Mouse (Mus musculus): ENCODE measurements at regions not wholly inside any gene's neighbourhood (a gene's known extent, or its start where the extent isn't known, plus 50 kb on each side); places are given as distances from the start of the nearest gene placed in this dataset.
A peak's percentile ranks its signal among the peaks of the same experiment; 100 is the strongest.

DNA sequence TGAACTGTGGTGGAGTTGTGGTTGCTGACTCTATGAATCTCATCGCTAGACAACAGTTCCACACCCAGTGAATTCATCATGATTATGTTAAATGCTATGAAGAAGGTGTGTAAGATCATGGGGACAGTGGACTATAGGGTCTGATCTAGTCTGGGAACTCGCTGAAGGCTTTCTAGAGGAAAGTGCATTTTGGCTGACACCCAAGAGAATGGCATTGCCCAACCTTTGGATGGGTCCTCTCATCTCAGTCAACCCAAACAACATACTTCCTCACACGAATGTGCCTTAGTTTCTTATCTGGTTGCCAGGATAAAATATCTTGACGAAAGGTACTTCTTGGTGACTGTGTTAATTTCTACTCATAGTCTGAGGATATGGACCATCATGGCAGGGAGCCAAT, 112.9 kb upstream of the Ado start:
- Histone ChIP-seq H3K9me3 (ENCODE audit: control insufficient read depth, low read length) (no peaks in the 10 kb centered on the region), H3K4me2 (replicated peaks) (no peak overlapping the region), H3K27ac (no peak overlapping the region), H3K9ac (no peak overlapping the region), H3K36me3 (replicated peaks; ENCODE audit: control insufficient read depth, insufficient read depth) (no peaks in the 10 kb centered on the region), H3K4me1 (replicated peaks; ENCODE audit: control insufficient read depth, insufficient read depth, low read length) (no peaks in the 10 kb centered on the region), H3K27me3 (ENCODE audit: control insufficient read depth, insufficient read depth, low read length) (no peaks in the 10 kb centered on the region), H3K4me3 (replicated peaks; ENCODE audit: low read length) (no peak overlapping the region)
- WGBS: 86% methylated on average over 4 of the region's 4 CpGs
- DNase-seq (ENCODE audit: low spot score) (no peak), ATAC-seq (ENCODE audit: low FRiP score) (no peak)

DNA sequence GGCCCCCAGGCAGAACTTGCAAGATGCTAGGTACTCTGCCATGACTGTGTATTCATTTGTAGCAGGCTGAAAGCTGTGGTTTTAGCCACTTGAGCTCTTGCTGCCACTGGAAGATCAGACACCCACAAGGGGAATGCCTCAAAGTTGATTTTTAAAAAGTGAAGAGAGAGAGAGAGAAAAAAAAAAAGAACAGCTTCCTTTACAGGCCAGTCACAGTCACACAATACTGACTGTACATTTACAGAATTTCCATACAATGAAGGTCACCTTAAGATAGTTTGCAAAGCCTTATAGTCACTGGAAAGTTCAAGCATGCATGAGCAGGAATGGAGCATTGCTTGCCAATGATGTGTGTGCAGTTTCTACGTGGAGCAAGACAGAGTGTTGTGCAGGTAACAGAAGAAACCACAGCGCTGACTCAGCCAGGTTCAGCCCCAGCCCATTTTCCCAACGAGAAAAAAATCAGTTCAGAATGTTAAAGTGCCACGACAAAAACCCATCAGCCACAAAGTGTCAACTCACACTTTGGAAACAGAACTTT, 109.3 kb upstream of the Ado start:
- no peaks in the 10 kb centered on the region for H3K27me3 ChIP-seq (ENCODE audit: control insufficient read depth, insufficient read depth, low read length)
- no peak overlapping the region for H3K4me3 ChIP-seq (replicated peaks; ENCODE audit: low read length)
- no peak overlapping the region for H3K27ac ChIP-seq
- ATAC-seq (ENCODE audit: low FRiP score): no peak
- H3K4me1 ChIP-seq (replicated peaks; ENCODE audit: control insufficient read depth, insufficient read depth, low read length): no peaks in the 10 kb centered on the region
- no peaks in the 10 kb centered on the region for H3K9me3 ChIP-seq (ENCODE audit: control insufficient read depth, low read length)
- no peak for DNase-seq (ENCODE audit: low spot score)
- no peak overlapping the region for H3K9ac ChIP-seq
- no peaks in the 10 kb centered on the region for H3K36me3 ChIP-seq (replicated peaks; ENCODE audit: control insufficient read depth, insufficient read depth)
- H3K4me2 ChIP-seq (replicated peaks): no peak overlapping the region
- WGBS: 88% methylated on average over 4 of the region's 4 CpGs

DNA sequence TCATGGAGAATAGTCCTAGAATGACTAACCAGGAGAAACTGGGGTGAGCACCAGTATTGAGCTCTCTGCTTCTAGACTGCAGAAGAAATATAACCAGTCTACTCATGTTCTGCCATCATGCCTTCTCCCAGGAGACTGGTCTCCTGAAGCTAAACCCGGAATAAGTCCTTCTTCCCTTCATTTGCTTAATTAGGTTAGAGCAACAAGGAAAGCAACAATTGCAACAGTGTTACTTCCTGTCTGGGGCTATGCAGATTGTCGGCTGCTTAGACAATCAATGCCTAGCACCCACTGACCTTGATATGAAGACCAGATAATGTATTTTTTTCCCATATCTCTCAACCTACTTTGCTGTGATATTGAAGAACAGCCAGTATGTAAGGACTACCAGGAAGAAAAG, 108.5 kb upstream of the Ado start:
- Histone ChIP-seq H3K4me3 (replicated peaks; ENCODE audit: low read length) (no peak overlapping the region), H3K9ac (no peak overlapping the region), H3K36me3 (replicated peaks; ENCODE audit: control insufficient read depth, insufficient read depth) (no peaks in the 10 kb centered on the region), H3K4me2 (replicated peaks) (no peak overlapping the region), H3K27ac (no peak overlapping the region), H3K27me3 (ENCODE audit: control insufficient read depth, insufficient read depth, low read length) (no peaks in the 10 kb centered on the region), H3K4me1 (replicated peaks; ENCODE audit: control insufficient read depth, insufficient read depth, low read length) (no peaks in the 10 kb centered on the region), H3K9me3 (ENCODE audit: control insufficient read depth, low read length) (no peaks in the 10 kb centered on the region)
- ATAC-seq (ENCODE audit: low FRiP score) (no peak), DNase-seq (ENCODE audit: low spot score) (no peak)
- 59% methylated on average over 2 of the region's 2 CpGs for WGBS

DNA sequence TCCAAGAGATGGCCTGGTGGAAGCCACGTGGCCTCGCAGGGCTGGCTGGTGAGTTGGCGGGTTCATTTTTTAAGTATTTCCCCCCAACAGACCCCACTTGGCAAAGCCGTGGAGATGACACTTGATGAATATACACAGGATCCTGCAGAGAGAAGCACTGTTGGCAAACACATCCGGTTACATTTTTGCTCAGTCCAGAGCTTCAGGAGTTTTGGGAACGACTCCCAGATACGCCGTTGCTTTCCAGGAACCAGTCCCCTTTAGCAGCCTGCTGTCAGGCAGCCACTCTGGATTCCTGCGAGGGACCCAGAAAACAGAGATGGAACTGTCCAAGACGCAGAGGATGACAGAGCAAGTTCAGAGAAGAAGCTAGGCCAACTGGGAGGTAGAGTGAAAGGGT, 105.8 kb upstream of the Ado start:
- Histone ChIP-seq H3K27ac (no peak overlapping the region), H3K4me1 (replicated peaks; ENCODE audit: control insufficient read depth, insufficient read depth, low read length) (no peaks in the 10 kb centered on the region), H3K4me3 (replicated peaks; ENCODE audit: low read length) (no peak overlapping the region), H3K9me3 (ENCODE audit: control insufficient read depth, low read length) (no peaks in the 10 kb centered on the region), H3K36me3 (replicated peaks; ENCODE audit: control insufficient read depth, insufficient read depth) (no peaks in the 10 kb centered on the region), H3K4me2 (replicated peaks) (no peak overlapping the region), H3K9ac (no peak overlapping the region), H3K27me3 (ENCODE audit: control insufficient read depth, insufficient read depth, low read length) (no peaks in the 10 kb centered on the region)
- DNase-seq (ENCODE audit: low spot score) (no peak), ATAC-seq (ENCODE audit: low FRiP score) (no peak)
- 82% methylated on average over 10 of the region's 10 CpGs for WGBS

DNA sequence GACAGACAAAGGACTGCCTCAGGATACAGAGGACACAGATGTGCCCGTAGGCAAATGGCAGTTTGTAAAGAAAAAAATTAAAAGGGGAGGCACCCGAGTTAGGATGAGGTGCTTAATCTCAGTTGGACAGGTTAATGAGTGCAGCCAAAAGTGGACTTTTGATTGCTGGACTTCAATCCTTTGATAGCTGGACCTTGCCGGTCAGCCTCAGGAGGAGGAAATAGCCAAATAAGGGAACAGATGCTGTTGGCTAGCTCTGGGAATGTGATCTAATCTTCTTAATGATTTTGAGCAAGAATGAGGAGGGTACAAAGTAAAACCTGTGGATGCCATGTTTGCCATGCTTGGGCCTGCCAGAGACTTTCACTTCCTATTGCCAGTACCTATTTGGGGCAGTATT, 103.5 kb upstream of the Ado start:
- Histone ChIP-seq H3K27me3 (ENCODE audit: control insufficient read depth, insufficient read depth, low read length) (no peaks in the 10 kb centered on the region), H3K27ac (no peak overlapping the region), H3K4me1 (replicated peaks; ENCODE audit: control insufficient read depth, insufficient read depth, low read length) (0 out of 2 replicates have a peak, but pooled peaks cover 6% of the 10 kb centered on the region), H3K9me3 (ENCODE audit: control insufficient read depth, low read length) (no peaks in the 10 kb centered on the region), H3K4me3 (replicated peaks; ENCODE audit: low read length) (no peak overlapping the region), H3K9ac (no peak overlapping the region), H3K36me3 (replicated peaks; ENCODE audit: control insufficient read depth, insufficient read depth) (no peaks in the 10 kb centered on the region), H3K4me2 (replicated peaks) (no peak overlapping the region)
- 84% methylated on average over 3 of the region's 3 CpGs for WGBS
- ATAC-seq (ENCODE audit: low FRiP score) (no peak), DNase-seq (ENCODE audit: low spot score) (no peak)

DNA sequence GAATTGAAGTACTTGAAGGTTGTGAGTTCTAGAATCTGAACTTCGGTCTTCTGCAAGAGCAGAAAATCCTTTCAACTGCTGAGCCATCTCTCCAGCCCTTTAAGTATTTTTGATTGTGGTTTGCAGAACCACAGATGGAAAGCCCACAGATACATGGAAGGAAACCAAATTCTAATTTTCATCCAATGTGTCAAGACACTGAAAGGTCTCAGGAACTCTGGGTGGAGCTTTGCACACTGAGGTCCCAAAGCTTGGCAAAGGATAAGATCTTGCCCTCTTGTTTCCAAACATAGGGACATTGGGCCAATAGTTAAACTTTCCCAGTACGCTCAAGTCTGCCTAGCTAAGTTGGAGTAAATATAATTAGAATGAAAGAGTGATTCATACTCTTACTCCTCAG, 102.6 kb upstream of the Ado start:
- Histone ChIP-seq H3K36me3 (replicated peaks; ENCODE audit: control insufficient read depth, insufficient read depth) (no peaks in the 10 kb centered on the region), H3K4me1 (replicated peaks; ENCODE audit: control insufficient read depth, insufficient read depth, low read length) (0 out of 2 replicates have a peak, but pooled peaks cover 10% of the 10 kb centered on the region), H3K27ac (no peak overlapping the region), H3K9ac (no peak overlapping the region), H3K4me2 (replicated peaks) (no peak overlapping the region), H3K4me3 (replicated peaks; ENCODE audit: low read length) (no peak overlapping the region), H3K27me3 (ENCODE audit: control insufficient read depth, insufficient read depth, low read length) (no peaks in the 10 kb centered on the region), H3K9me3 (ENCODE audit: control insufficient read depth, low read length) (no peaks in the 10 kb centered on the region)
- ATAC-seq (ENCODE audit: low FRiP score): no peak
- DNase-seq (ENCODE audit: low spot score): no peak
- 94% methylated on average over 2 of the region's 2 CpGs for WGBS

DNA sequence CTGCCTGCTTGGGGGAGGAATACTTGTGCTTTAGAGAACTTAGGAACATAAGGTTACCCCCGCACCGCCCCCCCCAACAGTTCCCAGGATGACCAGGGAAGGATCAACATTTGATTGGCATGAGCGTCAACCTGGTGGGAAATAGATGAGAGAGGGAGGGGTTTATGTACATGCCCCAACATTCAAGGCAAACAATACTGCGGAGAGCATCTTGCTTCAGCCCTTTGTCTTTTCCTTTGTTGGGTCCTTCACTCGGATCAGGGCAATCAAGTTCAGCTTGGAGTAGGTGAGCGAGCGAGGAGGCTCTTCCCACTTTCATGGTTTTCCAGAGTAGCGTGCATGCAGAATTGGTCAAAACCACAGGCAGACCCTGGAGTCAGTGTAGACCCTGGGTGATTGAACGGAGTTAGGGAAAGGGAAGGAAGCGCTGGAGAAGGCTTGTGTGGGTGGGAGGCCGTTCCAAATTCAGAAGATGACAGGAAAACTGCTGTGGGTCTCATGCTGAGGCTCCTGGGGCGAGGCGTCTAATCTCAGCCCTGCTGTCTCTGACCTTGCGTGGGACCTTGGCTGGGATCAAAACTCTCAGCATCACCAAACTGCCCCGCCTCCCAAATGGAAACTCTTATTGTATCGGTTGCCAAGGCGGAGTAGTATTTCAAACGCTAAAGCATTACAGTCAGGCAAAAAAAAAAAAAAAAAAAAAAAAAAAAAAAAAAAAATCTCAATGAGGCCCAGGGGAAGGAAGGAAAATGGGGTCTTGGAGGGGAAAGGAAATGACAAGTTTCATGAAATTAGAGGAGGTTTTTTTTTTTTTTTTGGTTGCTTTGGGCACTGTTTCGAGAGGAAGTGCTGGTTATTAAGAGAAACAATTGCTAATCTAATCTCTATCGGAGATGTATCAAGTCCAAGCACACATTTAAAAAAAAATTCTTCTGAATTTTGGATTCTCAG, 99.3 kb upstream of the Ado start:
- Histone ChIP-seq H3K4me3 (replicated peaks; ENCODE audit: low read length) (peak overlapping the region; percentile 15), H3K9ac (peak overlapping the region; percentile 20; the same call in 1 of the 2 replicates), H3K36me3 (replicated peaks; ENCODE audit: control insufficient read depth, insufficient read depth) (no peaks in the 10 kb centered on the region), H3K4me1 (replicated peaks; ENCODE audit: control insufficient read depth, insufficient read depth, low read length) (0 out of 2 replicates have a peak, but pooled peaks cover 13% of the 10 kb centered on the region), H3K27ac (no peak overlapping the region), H3K27me3 (ENCODE audit: control insufficient read depth, insufficient read depth, low read length) (no peaks in the 10 kb centered on the region), H3K4me2 (replicated peaks) (peak overlapping the region; percentile 48), H3K9me3 (ENCODE audit: control insufficient read depth, low read length) (no peaks in the 10 kb centered on the region)
- WGBS: 29% methylated on average over 20 of the region's 20 CpGs
- ATAC-seq (ENCODE audit: low FRiP score) (no peak), DNase-seq (ENCODE audit: low spot score) (no peak)

DNA sequence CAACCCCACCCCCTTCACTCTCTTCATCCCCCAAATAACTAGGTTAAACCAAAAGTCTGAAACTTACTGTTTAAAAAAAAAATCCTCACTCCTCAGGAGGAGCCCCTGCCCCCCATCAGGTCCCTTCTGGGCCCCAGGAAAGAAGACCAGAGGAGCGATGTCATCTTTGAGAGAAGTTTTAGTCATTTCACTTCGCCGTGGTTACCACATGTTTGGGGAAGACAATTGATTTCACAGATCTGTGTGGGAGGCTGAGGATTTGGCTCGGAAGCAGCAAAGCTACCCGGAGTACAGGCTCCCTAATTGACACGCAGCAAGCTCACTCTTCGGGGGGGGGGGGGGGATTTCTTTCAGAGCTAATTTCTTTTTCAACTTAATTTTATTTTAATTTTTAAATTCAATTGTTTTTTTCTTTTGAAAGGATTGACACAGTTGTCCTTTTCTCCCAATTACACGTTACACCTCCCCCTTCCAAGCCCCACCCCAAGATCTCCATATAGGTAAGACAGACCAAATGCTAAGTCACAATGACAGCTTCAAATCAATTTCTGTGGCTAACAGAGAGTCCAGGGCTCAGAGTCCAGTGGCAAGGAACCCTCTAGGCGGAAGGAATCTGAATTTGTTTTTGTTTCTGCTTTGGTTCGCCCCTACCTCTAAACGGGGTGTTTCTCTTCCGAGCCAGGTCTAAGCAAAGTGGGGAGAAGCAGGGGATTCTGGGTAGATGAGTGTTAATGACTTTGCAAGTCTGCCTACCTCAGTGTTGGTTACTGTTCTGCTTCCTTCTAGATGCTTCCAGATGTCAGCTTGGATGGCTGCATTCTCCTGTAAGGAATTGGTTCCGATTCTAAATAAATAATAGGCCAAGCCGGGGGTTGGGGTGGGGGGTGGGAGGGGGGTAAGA, 98.2 kb upstream of the Ado start:
- no peaks in the 10 kb centered on the region for H3K27me3 ChIP-seq (ENCODE audit: control insufficient read depth, insufficient read depth, low read length)
- peak overlapping the region; percentile 48 for H3K4me2 ChIP-seq (replicated peaks)
- no peak overlapping the region for H3K9ac ChIP-seq
- H3K27ac ChIP-seq: no peak overlapping the region
- H3K4me1 ChIP-seq (replicated peaks; ENCODE audit: control insufficient read depth, insufficient read depth, low read length): 0 out of 2 replicates have a peak, but pooled peaks cover 13% of the 10 kb centered on the region
- WGBS: 8% methylated on average over 14 of the region's 14 CpGs
- no peaks in the 10 kb centered on the region for H3K9me3 ChIP-seq (ENCODE audit: control insufficient read depth, low read length)
- H3K4me3 ChIP-seq (replicated peaks; ENCODE audit: low read length): peak overlapping the region; percentile 15
- no peaks in the 10 kb centered on the region for H3K36me3 ChIP-seq (replicated peaks; ENCODE audit: control insufficient read depth, insufficient read depth)
- peak; percentile 49 for DNase-seq (ENCODE audit: low spot score)
- ATAC-seq (ENCODE audit: low FRiP score): no peak; the same call in 1 of the 2 replicates

DNA sequence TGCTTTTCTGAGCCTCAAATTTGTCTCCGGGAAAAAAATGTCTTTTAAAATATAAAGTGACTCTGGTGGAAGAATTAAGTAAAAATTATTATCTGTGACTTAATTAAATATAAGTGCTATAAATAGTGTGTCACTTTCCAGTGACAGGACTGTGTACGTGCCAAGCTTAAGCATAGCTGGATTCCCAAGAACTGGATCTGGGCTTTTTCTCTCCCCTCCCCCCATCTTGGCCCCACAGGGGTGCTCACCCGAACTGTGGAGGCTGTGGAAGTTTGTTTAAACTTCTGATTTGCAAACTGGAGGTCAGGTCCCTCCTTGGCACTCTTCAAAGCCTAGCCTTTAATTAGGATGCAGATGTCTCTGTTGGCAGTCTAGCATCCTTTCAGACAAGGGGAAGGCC, 97.1 kb upstream of the Ado start:
- ATAC-seq (ENCODE audit: low FRiP score) (no peak), DNase-seq (ENCODE audit: low spot score) (no peak)
- no peak overlapping the region for H3K9ac ChIP-seq
- no peak overlapping the region for H3K4me3 ChIP-seq (replicated peaks; ENCODE audit: low read length)
- H3K27ac ChIP-seq: no peak overlapping the region
- 0 out of 2 replicates have a peak, but pooled peaks cover 13% of the 10 kb centered on the region for H3K4me1 ChIP-seq (replicated peaks; ENCODE audit: control insufficient read depth, insufficient read depth, low read length)
- no peak overlapping the region for H3K4me2 ChIP-seq (replicated peaks)
- H3K27me3 ChIP-seq (ENCODE audit: control insufficient read depth, insufficient read depth, low read length): no peaks in the 10 kb centered on the region
- no peaks in the 10 kb centered on the region for H3K36me3 ChIP-seq (replicated peaks; ENCODE audit: control insufficient read depth, insufficient read depth)
- no peaks in the 10 kb centered on the region for H3K9me3 ChIP-seq (ENCODE audit: control insufficient read depth, low read length)
- 37% methylated on average over 3 of the region's 3 CpGs for whole genome bisulfite sequencing
